Mouse (Mus musculus) MEL-GATA-1-ER (cell line): Measurements from ENCODE around the gene Stk11.
"Not testable (repeated sequence)": the region's sequence is repeated elsewhere in the genome, so short reads cannot be mapped to it uniquely, and the experiment has no call there.

Experiments
- DNase-seq: peaks from one replicate; pipeline ENCODE4 v3.0.0-alpha.2; 2012; ENCODE audit warnings: low read depth; ENCODE audit errors: extremely low read depth

Gene Stk11

DNA sequence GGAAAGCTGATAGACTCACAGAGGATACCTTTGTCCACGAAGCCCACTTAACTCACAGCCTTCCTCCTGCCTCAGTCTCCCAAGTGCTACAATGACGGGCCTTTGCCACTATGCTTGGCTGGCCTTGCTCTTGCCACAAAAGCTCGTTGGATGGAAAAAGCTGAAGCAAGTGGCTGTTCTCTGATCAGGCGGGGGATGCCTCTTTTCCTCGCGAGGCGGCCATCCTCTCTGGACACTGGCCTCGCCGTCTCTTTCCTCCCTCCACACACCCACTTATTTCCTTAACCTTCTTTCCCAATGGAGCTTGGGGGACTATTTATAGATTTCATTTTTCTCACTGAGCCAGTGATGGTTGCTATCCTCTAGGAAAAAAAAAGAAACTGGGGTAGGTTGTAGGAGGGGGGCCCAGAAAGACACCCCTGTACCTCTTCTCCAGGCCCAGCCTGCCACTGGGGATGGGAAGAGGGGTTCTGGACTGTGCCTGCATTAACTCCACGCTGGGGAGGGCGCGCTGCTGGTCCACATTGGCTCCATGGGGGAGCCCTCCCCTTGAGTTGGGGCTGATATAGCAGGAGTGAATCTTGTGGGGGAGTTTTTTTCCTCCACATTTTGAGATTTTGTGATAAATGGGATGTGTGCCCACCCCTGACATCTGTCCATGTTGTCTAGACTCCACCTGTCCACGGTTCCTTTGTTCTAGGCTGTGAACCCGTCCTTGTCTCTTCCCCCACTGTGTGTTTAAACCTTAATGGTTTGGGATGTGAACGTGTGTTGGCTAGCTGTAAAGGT is 41.7 kb downstream of the Stk11 start:
- DNase-seq, result no peak

DNA sequence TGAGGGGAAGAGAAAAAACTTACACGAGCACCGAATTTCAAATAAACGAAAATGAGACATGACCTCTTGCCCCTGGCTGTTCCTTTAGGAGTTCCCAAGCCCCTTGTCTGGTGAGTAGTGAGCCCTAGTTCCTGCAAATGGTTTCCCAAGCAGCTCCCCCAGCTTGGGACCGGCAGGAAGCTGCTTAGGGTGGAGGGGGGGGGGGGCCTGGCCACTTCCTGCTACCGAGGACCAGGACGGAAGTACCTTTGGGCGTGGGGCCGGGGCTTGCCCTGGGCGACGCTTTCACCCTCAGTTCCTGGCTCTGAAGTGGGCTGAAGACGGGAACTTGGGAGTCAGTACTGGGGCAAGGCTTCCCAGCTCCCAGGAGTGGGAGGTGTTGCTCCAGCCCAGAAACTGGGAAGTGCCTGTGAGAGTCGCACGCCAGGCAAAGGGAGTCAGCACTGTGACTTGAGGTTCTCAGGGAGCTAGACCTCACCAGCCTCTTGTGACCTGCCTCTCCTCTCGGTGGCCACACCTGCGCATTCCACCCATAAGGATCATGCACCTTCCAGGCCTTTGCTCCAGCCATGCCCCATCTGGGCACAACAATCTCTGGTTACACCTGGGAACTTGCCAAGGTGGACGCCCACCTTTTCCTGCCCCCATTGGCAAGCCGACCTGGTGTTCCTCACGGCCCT is 42.8 kb downstream of the Stk11 start:
- no peak for DNase-seq

DNA sequence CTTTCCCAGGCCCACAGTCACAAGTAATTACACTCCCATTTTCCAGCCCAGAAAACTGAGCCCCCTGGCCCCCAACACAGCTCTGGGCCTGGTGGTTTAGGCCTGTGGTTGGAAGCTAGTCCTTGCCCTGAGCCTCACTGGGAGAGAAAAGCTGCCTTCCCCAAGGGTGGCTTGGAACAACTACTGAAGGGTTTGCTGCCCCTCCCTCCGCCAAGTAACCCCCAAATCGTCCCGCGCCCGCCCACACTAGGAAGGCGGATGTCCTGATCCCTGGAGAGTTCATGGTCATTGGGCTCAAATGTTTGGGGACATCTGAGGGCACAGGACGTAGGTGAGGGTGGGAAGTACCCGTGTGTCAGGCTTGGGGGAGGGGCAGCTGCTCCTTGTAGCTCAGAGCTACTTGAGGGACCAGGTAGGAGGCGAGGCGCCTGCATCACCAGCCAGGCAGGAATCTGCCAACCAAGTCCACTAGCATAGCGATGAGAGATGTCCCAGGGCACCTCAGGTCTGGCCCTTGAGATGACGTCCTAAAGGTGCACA is 43.5 kb downstream of the Stk11 start:
- no peak for DNase-seq

GRCm38 (mm10) chr10:80159561-80160454 is 44.2 kb downstream of the Stk11 start:
- peak; percentile 96 for DNase-seq

DNA sequence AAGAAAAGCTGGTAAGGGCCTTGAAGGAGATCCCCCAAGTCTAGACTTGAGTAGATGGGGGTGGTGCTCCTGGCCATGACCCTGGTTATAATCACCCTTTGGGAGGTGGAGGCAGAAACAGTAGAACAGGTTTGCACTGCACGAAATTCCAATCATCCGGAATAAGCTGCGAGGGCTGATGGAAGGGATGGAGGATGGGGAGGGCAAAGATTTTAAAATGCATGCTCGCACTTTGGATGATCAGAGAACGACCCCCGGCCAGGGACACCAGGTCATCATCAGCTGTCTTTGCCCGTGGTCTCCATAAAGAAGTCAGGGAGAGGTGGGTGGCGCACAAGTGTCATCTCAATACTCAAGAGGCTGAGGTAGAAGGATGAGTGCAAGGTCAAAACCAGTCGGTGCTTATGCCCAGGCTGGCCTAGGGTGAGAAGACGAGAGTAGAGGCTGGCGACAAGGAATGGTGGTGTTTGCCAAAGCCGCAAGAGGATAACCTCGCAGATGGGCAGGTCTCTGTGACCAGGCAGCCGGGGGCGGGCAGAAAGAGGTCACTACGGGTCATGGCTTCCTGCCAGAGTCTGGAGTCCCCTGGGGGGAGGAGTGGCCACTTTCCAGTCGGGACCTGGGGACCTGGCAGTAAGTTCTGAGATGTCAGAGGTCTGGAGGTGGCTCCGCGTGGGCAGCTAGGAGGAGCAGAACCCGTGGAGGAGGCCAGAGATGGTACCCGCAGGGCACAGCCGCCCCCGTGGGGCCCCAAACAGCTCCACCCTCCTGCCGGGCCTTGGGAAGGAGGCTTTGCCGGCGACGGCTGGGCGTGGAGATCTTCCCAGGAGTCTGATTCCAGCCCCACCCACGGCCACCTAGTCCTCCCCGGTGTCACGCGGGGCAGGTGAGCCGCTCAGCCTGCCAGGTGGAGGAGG is 45.1 kb downstream of the Stk11 start:
- DNase-seq, result no peak

DNA sequence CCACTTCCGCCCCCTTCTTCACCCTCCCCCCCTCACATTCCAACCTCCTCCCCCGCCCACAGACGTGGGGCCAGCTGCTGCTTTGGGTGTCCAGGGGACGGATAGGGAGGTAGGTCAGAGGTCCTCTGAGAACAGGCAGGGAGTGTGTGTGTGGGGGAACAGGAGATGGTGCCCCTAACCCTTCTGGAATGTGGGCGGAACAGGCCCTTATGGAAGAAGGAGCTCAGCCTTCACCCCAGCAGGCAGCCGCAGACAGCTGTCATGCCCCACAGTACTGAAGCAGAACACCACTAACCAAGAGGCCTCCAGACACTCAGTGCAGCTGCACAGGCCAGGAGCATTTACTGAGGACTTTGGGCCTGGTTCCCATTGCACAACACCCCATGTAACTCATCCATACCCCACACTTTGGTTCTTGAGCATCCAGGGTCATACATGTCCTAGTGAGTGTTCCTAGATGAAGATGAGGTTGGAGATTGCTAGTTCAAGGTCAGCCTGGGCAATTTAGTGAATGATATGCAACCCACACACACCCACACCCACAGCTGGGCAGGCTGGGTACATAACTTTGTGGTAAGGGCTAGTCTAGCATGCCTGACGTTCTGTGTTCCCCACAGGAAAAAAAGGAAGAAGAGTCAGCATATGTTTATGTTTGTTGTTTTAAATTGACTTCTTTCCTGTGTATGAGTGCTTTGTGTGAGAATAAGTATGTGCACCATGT is 46.1 kb downstream of the Stk11 start:
- no peak for DNase-seq

- DNase-seq, result no peak
Observed at GRCm38 (mm10) chr10:80162243-80162608, 46.6 kb downstream of the Stk11 start.

DNA sequence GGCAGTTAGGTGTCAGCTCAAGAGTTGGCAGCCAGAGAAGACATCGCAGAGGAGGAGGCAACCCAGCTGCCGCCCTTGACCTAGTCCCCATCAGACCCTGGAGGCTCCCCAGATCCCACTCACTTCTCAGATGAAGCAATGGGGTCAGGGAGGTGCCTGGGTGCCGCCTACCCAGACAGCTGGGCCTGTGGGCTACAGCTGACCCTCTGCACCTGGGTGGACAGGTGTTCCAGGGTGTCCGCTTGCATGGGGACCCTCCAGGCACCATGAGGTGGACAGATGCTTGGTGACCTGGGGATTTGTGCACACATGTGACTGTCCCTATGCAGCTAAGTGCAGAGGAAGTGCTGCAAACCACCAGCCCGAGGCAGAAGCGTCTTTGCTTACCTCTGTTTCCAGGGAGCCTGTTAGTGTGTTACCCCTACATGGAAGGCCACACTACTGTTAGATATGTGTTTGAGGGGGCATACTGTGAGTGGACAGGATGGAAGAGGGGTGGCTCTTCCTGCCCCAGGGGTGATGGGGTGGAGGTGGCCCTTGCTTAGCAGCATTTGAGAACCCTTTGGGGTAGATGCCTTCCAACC is 47.2 kb downstream of the Stk11 start:
- no peak for DNase-seq

GRCm38 (mm10) chr10:80163721-80164120 is 48.1 kb downstream of the Stk11 start:
- DNase-seq, result no peak

DNA sequence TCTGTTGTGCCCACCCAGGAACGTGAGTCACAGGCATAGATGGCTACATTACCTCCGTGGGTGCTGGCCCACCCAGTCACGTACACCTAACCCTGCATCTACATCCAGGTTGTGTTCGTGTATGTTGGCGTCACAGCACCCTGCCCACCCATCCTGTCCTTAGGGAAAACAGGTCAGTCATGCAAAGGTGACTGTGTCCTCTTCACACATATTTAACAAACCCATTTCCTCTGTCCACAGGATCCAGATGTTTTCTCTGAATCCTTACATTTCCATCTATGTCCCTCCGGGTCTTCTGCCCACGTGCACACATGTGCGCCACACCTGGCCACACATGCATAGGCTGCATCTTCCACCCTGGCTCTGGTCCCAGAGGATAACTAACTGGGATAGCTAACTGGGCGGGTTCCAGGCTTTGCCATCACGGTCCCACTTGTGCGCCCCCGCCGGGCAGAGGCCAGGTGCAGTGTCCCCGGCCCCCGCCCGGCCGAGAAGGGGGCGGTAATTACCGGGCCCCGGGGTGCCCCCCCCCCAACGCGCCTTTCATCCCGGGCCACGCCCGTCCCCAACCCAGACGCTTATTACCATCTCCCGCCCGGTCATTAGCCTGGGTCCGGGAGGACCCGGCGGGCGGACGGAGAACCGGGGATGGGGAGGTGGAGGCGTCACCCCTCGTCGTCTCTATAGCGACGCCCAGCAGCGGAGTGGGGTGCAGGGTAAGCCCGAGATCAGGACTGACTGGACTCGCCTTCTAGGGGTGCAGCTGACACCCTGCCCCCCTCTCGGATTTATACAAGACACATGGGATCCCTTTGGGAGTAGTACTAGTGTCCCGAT is 48.8 kb downstream of the Stk11 start:
- no peak for DNase-seq

- DNase-seq, result peak; percentile 86
Observed at GRCm38 (mm10) chr10:80164998-80165344, 49.4 kb downstream of the Stk11 start.

DNA sequence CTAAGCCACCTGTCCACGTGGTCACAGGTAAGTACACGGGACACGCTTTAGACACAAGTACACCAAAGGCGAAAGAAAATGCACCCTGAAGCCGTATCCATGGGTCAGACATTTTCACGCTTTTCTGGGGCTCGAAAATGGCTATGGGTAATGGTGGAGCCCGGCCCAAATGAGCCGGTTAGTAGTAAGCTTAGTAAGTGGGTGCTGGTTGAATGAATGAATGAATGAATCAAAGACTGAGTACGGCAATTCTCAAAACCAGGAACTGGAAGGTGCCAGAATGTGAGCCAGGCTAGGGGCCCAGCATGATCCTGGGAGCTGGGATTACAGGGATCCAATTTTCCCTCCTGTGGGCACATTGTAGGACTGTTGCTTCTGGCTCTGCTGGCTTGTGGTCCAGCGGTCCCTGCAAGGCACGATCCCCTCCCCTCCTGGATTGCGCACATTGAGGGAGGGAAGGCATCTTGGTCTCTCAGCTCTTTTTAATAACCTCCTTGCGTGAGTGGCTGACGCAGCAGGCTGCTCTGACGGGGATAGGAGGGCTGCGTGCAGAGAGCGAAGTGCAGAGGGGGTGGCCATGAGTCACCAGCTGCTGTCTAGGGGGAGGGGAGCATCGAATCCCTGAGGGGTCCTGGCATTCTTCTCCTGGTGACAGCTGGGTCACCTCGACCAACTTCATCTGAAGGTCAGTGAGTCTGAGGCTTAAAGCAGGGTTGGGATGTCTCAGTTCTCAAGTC is 50.0 kb downstream of the Stk11 start, which contains the start of gene Cirbp:
TSS of gene Cirbp (plus strand) at position 594 of the 737 bp plus-strand sequence.
- peak; percentile 65 for DNase-seq

DNA sequence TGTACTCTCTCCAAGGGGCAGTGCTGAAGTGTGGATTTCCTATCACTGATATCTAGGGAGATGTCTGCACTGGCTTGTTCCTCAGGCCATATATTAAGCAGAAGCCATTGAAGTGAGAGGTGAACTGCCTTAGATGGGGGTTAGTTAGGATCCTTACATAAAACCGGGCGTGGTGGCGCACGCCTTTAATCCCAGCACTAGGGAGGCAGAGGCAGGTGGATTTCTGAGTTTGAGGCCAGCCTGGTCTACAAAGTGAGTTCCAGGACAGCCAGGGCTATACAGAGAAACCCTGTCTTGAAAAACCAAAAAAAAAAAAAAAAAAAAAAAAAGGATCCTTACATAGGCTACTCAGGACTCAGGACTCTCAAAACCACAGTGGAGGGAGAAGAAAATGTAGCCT is 50.5 kb downstream of the Stk11 start:
- not testable (repeated sequence) for DNase-seq

GRCm38 (mm10) chr10:80167460-80168037 is 51.9 kb downstream of the Stk11 start:
- peak; percentile 90 for DNase-seq

- peak; percentile 83 for DNase-seq
Observed at GRCm38 (mm10) chr10:80168038-80168661, 52.5 kb downstream of the Stk11 start.

- DNase-seq, result no peak
Observed at GRCm38 (mm10) chr10:80169070-80169469, 53.5 kb downstream of the Stk11 start.

DNA sequence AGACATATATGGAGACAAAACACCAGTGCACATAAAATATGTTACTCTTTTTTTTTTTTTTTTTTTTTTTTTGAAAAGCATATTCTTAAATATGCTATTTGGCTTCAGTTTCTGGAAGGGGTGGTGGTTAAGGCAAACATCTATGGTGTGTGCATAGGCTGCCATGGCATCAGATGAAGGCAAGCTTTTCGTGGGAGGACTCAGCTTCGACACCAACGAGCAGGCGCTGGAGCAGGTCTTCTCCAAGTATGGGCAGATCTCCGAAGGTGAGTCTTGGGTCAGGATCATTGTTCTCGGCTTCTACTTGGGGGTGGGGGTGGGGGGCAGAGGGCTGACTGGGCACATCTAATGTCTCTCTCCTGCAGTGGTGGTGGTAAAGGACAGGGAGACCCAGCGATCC is 54.0 kb downstream of the Stk11 start:
- DNase-seq, result no peak
